Mouse (Mus musculus): ENCODE data around the gene Farsa.

Gene Farsa

GRCm38 (mm10) chr8:84874339-84874738 lies 17.6 kb downstream of the Farsa start:
- DNase-seq = no peak

DNA sequence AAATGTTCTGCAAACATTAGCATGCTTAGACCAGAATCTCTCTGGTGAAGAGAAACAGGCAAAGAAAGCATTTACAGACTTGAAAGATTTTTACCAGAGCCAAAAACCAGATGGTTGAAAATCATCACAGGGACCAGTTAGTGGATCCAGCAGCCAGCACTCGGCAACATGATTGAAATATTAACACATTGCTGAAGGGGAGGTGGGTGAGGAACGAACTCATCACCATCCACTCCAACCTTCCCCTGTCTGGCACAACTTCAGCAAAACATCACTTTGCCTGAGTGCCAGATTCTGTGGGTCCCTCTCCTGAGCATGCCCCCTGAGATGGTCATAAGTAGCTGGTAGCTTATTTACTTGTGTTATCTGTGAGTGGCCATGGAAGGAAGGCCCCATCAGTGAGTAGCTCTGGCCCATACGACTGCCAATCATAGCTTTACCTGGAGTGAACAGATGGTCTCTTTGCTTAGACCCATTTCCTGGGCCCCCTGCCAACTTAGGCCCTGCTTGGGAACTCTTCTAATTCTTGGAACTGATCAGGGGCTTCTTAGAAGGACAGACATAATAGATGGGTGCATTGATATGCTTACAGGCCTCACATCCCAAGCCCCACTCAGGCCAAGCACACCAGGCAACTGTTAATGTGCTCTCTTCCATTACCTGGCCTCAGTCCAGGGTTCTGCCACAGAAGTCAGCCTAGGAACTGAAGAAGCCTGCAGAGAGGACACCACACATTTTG lies 20.7 kb downstream of the Farsa start:
- no peak for DNase-seq

- DNase-seq = no peak
Observed at GRCm38 (mm10) chr8:84878915-84879314, 22.1 kb downstream of the Farsa start.

- no peak for DNase-seq
Observed at GRCm38 (mm10) chr8:84884728-84885127, 27.9 kb downstream of the Farsa start.

GRCm38 (mm10) chr8:84888280-84888679 lies 31.5 kb downstream of the Farsa start:
- DNase-seq = no peak

GRCm38 (mm10) chr8:84889141-84889540 lies 32.4 kb downstream of the Farsa start:
- no peak for DNase-seq

GRCm38 (mm10) chr8:84892993-84893708 lies 36.4 kb downstream of the Farsa start:
- no peak for DNase-seq

GRCm38 (mm10) chr8:84893709-84894134 lies 36.9 kb downstream of the Farsa start, which contains the start of gene Gcdh:
TSS of gene Gcdh (minus strand) at chr8:84893921.
- peak; percentile 99 for DNase-seq

GRCm38 (mm10) chr8:84895963-84896362 lies 39.2 kb downstream of the Farsa start:
- no peak for DNase-seq

DNA sequence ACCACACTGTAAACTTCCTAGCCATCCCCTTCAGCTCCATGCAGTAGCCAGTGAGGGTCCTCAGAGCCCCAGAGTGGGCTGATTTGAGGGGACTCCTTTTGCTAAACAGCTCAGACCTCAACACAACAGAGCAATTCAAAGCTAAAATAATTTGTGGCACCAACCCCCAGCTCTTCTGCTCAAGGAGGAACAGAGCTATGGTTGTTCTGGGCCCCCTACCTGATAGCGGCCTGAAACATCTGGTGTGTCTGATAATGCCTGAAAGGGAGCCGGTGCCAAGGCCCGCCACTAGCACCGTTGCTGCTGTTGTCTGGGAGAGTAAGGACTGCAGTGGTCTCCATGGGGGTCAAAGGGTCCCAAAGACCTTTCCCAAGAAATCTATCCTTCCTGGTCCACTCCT lies 44.3 kb downstream of the Farsa start:
- DNase-seq = no peak

GRCm38 (mm10) chr8:84901752-84902151 lies 45.0 kb downstream of the Farsa start, which contains the start of gene Klf1:
TSS of gene Klf1 (plus strand) at chr8:84901928.
- no peak for DNase-seq

DNA sequence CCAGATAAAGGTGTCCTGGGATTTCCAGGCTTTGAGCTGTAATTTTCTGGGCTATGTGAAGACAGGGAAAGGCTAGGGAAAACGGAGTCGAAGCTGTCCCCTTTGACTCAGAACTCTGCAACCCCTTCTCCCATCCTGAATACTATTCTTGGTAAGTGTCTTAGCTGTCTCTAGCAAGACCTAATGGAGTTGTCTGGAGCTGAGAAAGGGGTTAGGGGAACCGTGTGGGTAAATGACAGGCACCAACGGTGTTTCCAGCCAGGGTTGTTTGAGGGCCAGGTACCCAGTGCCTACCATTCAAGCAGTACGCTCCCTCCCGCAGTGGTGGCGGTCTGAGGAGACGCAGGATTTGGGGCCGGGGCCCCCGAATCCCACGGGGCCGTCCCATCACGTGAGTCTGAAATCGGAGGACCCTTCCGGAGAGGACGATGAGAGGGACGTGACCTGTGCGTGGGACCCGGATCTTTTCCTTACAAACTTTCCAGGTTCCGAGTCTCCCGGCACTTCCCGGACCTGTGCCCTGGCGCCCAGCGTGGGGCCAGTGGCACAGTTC lies 45.7 kb downstream of the Farsa start:
- no peak for DNase-seq

- DNase-seq = peak; percentile 96
Observed at GRCm38 (mm10) chr8:84902920-84903661, 46.3 kb downstream of the Farsa start.

- no peak for DNase-seq
Observed at GRCm38 (mm10) chr8:84904351-84904750, 47.6 kb downstream of the Farsa start.

DNA sequence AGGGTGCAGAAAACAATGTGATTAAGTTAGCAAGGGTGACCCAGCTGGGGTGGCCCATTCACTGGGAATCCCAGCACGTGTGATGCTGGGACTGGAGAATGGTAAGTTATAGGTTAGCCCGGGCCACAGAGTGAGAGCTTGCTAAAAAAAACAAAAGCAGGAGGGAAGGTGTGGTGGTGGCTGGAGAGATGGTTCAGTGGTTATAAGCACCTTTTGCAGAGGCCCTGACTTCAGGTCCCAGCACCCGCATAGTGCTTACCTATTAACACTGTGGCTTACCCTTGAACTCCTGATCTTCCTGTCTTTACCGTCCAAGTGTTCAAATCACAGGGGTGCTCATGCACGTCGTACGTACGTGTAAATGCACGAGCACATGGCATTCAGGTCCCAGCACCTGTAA lies 50.2 kb downstream of the Farsa start:
- no peak for DNase-seq

- DNase-seq = no peak
Observed at GRCm38 (mm10) chr8:84907493-84907892, 50.7 kb downstream of the Farsa start.

- DNase-seq = peak; percentile 15
Observed at GRCm38 (mm10) chr8:84907979-84908378, 51.2 kb downstream of the Farsa start.

- DNase-seq = peak; percentile 100
Observed at GRCm38 (mm10) chr8:84908421-84909161, 51.8 kb downstream of the Farsa start, which contains the start of gene Dnase2a. TSS of gene Dnase2a (plus strand) at chr8:84908560.

- DNase-seq = no peak
Observed at GRCm38 (mm10) chr8:84909162-84909767, 52.5 kb downstream of the Farsa start.

DNA sequence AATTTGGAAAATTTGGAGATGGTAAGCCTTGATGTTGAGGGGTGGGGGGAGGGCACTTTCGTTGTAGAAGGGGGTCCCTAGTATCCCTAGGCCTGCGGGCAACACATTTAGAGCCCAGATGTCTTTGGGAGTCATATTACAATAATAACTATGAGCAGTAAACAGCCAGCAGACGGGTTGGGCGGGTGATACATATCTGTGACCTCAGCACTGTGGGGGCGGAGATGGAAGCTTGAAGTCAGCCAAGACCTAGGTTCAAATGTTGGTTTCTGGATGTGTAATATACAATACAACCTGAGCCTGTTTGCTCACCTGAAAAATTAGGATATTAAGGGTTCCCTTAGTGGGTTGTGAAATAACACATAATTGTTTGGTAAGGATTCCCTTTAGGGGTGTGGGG lies 53.2 kb downstream of the Farsa start:
- no peak for DNase-seq

DNA sequence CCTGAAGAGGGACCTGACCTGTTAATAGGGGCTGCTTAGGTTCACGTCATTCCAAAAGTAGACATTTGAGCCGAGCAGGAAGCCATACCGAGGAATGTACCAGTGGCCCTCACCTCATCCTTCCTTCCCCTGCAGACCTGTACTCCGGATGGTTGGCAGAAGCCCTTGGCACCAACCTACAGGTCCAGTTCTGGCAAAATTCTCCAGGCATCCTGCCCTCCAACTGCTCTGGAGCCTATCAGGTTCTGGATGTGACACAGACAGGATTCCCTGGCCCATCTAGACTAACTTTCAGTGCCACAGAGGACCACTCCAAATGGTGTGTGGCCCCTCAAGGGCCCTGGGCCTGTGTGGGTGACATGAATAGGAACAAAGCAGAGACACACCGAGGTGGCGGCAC lies 53.8 kb downstream of the Farsa start:
- no peak for DNase-seq

GRCm38 (mm10) chr8:84911854-84912253 lies 55.1 kb downstream of the Farsa start:
- DNase-seq = no peak

All from lung, postnatal 36 days (tissue).